Mouse (Mus musculus) G1E (cell line): ENCODE results near the gene Tyw1. TPM values are rescaled to one million over a fixed set of nuclear protein-coding genes. Genes with fewer than 3 reads are reported as not detected.

Experiments used
- ATAC-seq: 2 replicates; pipeline ENCODE4 v1.8.0; 2016; ENCODE audit warnings: mild to moderate bottlenecking; ENCODE audit not compliant: insufficient number of reproducible peaks, poor library complexity, low FRiP score, severe bottlenecking; ENCODE audit errors: extremely low read depth
- DNase-seq: peaks from one replicate; pipeline ENCODE4 v3.0.0; 2012; ENCODE audit warnings: low spot score
- H3K27me3 ChIP-seq: 2 replicates; pipeline ENCODE4 v1.6.1; 2012; ENCODE audit warnings: mild to moderate bottlenecking, low read length, inconsistent platforms; ENCODE audit not compliant: insufficient read depth
- H3K36me3 ChIP-seq: replicated peaks from 2 replicates; pipeline ENCODE3; 2012; ENCODE audit warnings: mild to moderate bottlenecking, inconsistent platforms
- H3K4me1 ChIP-seq: 2 replicates; pipeline ENCODE4 v1.6.1; 2012; ENCODE audit warnings: low read depth, low read length, inconsistent platforms, mixed read lengths; ENCODE audit not compliant: insufficient read depth
- H3K4me3 ChIP-seq: 2 replicates; pipeline ENCODE4 v1.5.1; 2012; ENCODE audit warnings: low read depth, mild to moderate bottlenecking, inconsistent platforms, low read length, moderate library complexity, mixed read lengths
- H3K9me3 ChIP-seq: replicated peaks from 2 replicates; pipeline ENCODE4 v1.6.1; 2012; ENCODE audit warnings: inconsistent platforms
- CTCF ChIP-seq: IDR thresholded peaks from 2 replicates; pipeline ENCODE4 v1.5.1; 2012; ENCODE audit warnings: low read depth, low read length, inconsistent platforms, mixed read lengths
- GATA1 ChIP-seq: IDR thresholded peaks from 2 replicates; pipeline ENCODE4 v1.6.1; 2012; ENCODE audit warnings: borderline replicate concordance, low read length, inconsistent platforms, mixed read lengths
- GATA2 ChIP-seq: IDR thresholded peaks from 2 replicates; pipeline ENCODE4 v1.6.1; 2012; ENCODE audit warnings: low read depth, low read length, inconsistent platforms, borderline replicate concordance
- POLR2AphosphoS5 ChIP-seq: IDR thresholded peaks from 2 replicates; pipeline ENCODE4 v1.6.1; 2012; ENCODE audit warnings: low read depth, low read length, inconsistent platforms; ENCODE audit not compliant: insufficient replicate concordance
- TAL1 ChIP-seq: conservative IDR thresholded peaks from 2 replicates; pipeline ENCODE4 v1.6.1; 2012; ENCODE audit warnings: low read depth, low read length, inconsistent platforms, mixed read lengths
- polyA plus RNA-seq: library from polyadenylated mRNA; stranded (reverse); fragments of >175 nt; gene quantifications from 2 replicates; pipeline ENCODE4 v1.2.3, GENCODE M21; 2012
- total RNA-seq, 2 experiments: library from RNA; stranded (forward) in 1 of 2; stranded (reverse) in 1 of 2; fragments of 200-1000 nt in 1 of 2; fragments of >200 nt in 1 of 2; fragmentation: Nextera tagmentation in 1 of 2; gene quantifications; 2 replicates each; pipeline ENCODE4 v1.2.3; 2014 to 2017

Gene Tyw1
- total and polyA plus RNA-seq, 3 experiments = 6.5 to 27.2 (median 26.3) TPM

DNA sequence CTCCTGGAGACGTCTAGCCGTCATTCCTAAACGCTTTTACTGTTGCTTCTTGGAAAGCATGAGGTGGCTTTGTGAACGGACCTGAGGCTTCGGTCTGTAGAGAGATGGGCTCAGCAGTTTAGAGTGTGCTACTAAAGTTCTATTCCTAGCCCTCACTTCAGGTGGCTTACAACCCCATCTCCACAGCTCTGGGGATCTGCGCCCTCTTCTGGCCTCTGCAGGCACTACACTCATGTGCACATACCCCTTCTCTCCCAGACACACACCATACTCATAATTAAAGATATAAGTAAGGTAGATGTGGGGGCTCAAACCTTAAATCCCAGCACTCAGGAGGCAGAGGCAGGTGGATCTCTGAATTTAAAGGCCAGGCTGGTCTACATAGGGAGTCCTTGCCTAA lies 34.8 kb downstream of the Tyw1 start:
- Histone ChIP-seq H3K27me3 (no peaks in the 10 kb centered on the region), H3K4me1 (no peaks in the 10 kb centered on the region), H3K9me3 (0 out of 2 replicates have a peak, but pooled peaks cover 2% of the 10 kb centered on the region), H3K36me3 (peaks cover 98% of the 10 kb centered on the region), H3K4me3 (no peak overlapping the region)
- no peak for TF ChIP-seq TAL1
- no peak for TF ChIP-seq CTCF
- no peak for TF ChIP-seq GATA2
- no peak for TF ChIP-seq GATA1
- no peak for TF ChIP-seq POLR2AphosphoS5
- DNase-seq (no peak), ATAC-seq (no peak)

- ATAC-seq = no peak
- no peak for DNase-seq
- Histone ChIP-seq H3K4me3 (no peak overlapping the region), H3K9me3 (0 out of 2 replicates have a peak, but pooled peaks cover 2% of the 10 kb centered on the region), H3K36me3 (peaks cover 97% of the 10 kb centered on the region), H3K4me1 (no peaks in the 10 kb centered on the region), H3K27me3 (no peaks in the 10 kb centered on the region)
- no peak for TF ChIP-seq POLR2AphosphoS5
- no peak for TF ChIP-seq TAL1
- TF ChIP-seq GATA2 = no peak
- no peak for TF ChIP-seq GATA1
- TF ChIP-seq CTCF = no peak
Observed at GRCm38 (mm10) chr5:130290775-130291174, 35.4 kb downstream of the Tyw1 start.

- Histone ChIP-seq H3K4me1 (no peaks in the 10 kb centered on the region), H3K4me3 (no peak overlapping the region), H3K9me3 (0 out of 2 replicates have a peak, but pooled peaks cover 2% of the 10 kb centered on the region), H3K36me3 (peaks cover 96% of the 10 kb centered on the region), H3K27me3 (no peaks in the 10 kb centered on the region)
- TF ChIP-seq TAL1 = no peak
- no peak for TF ChIP-seq GATA1
- TF ChIP-seq POLR2AphosphoS5 = no peak
- no peak for TF ChIP-seq CTCF
- TF ChIP-seq GATA2 = no peak
- DNase-seq = no peak
- ATAC-seq = no peak
Observed at GRCm38 (mm10) chr5:130292976-130293375, 37.6 kb downstream of the Tyw1 start.

DNA sequence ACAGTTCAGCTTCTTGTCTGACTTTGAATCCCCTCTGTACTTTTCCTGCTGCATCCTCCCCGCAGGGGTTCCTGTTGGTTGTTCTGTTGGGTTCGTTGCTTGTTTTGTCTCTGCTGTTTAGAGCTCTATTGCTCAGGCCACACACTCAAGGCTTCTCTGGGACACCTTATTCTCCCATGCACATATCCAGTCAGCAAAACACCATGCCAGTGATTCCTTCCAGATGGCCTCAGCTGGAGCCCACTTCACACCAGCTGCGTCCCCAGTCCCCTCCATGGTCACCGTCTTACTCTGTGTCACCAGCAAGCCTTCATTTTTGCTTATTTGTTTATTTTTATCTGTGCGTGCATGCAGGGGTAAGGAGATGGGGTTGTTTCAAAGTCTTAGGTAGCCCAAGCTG lies 38.5 kb downstream of the Tyw1 start:
- Histone ChIP-seq H3K4me1 (no peaks in the 10 kb centered on the region), H3K36me3 (peaks cover 96% of the 10 kb centered on the region), H3K27me3 (no peaks in the 10 kb centered on the region), H3K4me3 (no peak overlapping the region), H3K9me3 (0 out of 2 replicates have a peak, but pooled peaks cover 2% of the 10 kb centered on the region)
- no peak for TF ChIP-seq GATA2
- no peak for TF ChIP-seq CTCF
- no peak for TF ChIP-seq POLR2AphosphoS5
- no peak for TF ChIP-seq GATA1
- no peak for TF ChIP-seq TAL1
- DNase-seq (no peak), ATAC-seq (no peak)

- H3K36me3 ChIP-seq = peaks cover 96% of the 10 kb centered on the region
- ATAC-seq = no peak
- H3K4me1 ChIP-seq = no peaks in the 10 kb centered on the region
- H3K4me3 ChIP-seq = no peak overlapping the region
- H3K27me3 ChIP-seq = no peaks in the 10 kb centered on the region
- H3K9me3 ChIP-seq = 0 out of 2 replicates have a peak, but pooled peaks cover 2% of the 10 kb centered on the region
- DNase-seq = no peak
- TF ChIP-seq TAL1 (no peak), GATA2 (no peak), GATA1 (no peak), CTCF (no peak), POLR2AphosphoS5 (no peak)
Observed at GRCm38 (mm10) chr5:130294598-130294997, 39.2 kb downstream of the Tyw1 start.

- Histone ChIP-seq H3K4me3 (no peak overlapping the region), H3K27me3 (no peaks in the 10 kb centered on the region), H3K4me1 (no peaks in the 10 kb centered on the region), H3K9me3 (no peaks in the 10 kb centered on the region), H3K36me3 (peaks cover 96% of the 10 kb centered on the region)
- DNase-seq = no peak
- ATAC-seq = no peak
- TF ChIP-seq GATA1 = no peak
- TF ChIP-seq CTCF = no peak
- TF ChIP-seq TAL1 = no peak
- no peak for TF ChIP-seq GATA2
- TF ChIP-seq POLR2AphosphoS5 = no peak
Observed at GRCm38 (mm10) chr5:130296071-130296470, 40.7 kb downstream of the Tyw1 start.
